Mouse (Mus musculus): ENCODE results near the gene Sit1.

DNA sequence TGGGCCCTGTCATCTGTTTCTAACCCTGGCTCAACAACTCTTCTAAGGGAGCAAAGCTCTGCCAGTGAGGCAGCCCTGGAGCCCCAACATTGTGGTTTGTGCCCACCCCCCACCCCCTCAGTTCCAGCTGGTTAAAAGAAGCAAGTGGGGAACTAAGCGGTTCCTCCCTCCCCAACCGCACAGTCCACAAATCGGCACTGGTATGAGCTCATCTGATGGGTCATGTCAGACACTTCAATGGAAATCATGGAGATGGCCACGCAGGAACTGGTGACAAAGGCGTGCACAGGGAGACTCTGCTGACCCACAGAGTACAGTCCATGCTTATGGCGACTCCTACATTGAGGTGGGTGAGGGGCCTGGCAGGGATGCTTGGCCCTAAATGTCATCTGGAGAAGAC, 17.6 kb downstream of the Sit1 start:
- TF ChIP-seq CTCF (IDR thresholded peaks at IDR 0.05; ENCODE audit: insufficient read depth, low read length) (no peak), POLR2A (IDR thresholded peaks at IDR 0.05; ENCODE audit: borderline replicate concordance, extremely low read depth, low read depth, low read length) (no peak)

All from lung, adult 2 months (tissue).